Mouse (Mus musculus) myocyte (in vitro differentiated cells): Measurements from ENCODE around the gene Psrc1.

Experiments
- CEBPB ChIP-seq: IDR thresholded peaks from 2 replicates; pipeline ENCODE4 v1.6.1; 2011; ENCODE audit warnings: mild to moderate bottlenecking, moderate library complexity; ENCODE audit not compliant: poor library complexity, insufficient read depth, severe bottlenecking
- E2F4 ChIP-seq: IDR thresholded peaks from one replicate; pipeline ENCODE4 v1.6.1; 2011; ENCODE audit warnings: mild to moderate bottlenecking, control low read depth, moderate library complexity; ENCODE audit not compliant: insufficient read depth
- MAX ChIP-seq: IDR thresholded peaks from one replicate; pipeline ENCODE4 v1.6.1; 2011; ENCODE audit warnings: low read depth, mild to moderate bottlenecking, control low read depth
- MYOD1 ChIP-seq, 3 experiments: IDR thresholded peaks; one replicate each; pipeline ENCODE4 v1.6.1; 2011; ENCODE audit warnings: control low read depth in 2 of 3, low read depth in 2 of 3, mild to moderate bottlenecking in 2 of 3, moderate library complexity in 1 of 3; ENCODE audit not compliant: insufficient read length in 2 of 3, control insufficient read depth in 1 of 3
- POLR2A ChIP-seq: IDR thresholded peaks from one replicate; pipeline ENCODE4 v1.6.1; 2011; ENCODE audit warnings: low read depth, mild to moderate bottlenecking, control low read depth, moderate library complexity; ENCODE audit not compliant: insufficient read length
- POLR2AphosphoS2 ChIP-seq: IDR thresholded peaks from one replicate; pipeline ENCODE4 v1.6.1; 2011; ENCODE audit warnings: low read depth, control low read depth; ENCODE audit not compliant: insufficient read length
- SRF ChIP-seq: IDR thresholded peaks from one replicate; pipeline ENCODE4 v1.6.1; 2011; ENCODE audit warnings: low read depth; ENCODE audit not compliant: control insufficient read depth, insufficient read length
- TCF12 ChIP-seq: IDR thresholded peaks from one replicate; pipeline ENCODE4 v1.6.1; 2011; ENCODE audit warnings: mild to moderate bottlenecking, control low read depth; ENCODE audit not compliant: poor library complexity, insufficient read depth, severe bottlenecking
- TCF3 ChIP-seq: IDR thresholded peaks from one replicate; pipeline ENCODE4 v1.6.1; 2011; ENCODE audit warnings: low read depth, control low read depth; ENCODE audit not compliant: insufficient read length
- USF1 ChIP-seq: IDR thresholded peaks from one replicate; pipeline ENCODE4 v1.6.1; 2011; ENCODE audit warnings: low read depth, mild to moderate bottlenecking, control low read depth, moderate library complexity

DNA sequence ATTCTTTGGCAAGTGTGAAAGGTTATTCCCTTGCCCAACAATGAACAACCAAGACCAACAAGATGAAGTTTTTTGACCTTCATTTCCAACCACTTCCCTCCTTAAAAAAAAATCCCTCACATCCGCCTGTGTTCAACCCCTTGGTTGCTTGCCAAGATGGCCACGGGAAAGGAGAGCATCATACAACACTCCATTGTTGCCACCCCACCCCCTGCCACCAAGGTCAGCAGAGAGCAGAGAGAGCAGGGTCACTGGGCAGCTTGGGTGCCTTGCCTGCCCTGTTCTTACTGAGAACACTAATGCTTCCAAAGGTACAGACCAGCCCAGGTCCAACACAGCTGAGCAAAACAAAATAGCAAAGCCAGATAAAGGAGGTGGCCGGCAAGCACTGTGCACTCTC, 11.4 kb upstream of the Psrc1 start:
- TF ChIP-seq TCF12 = no peak
- no peak for TF ChIP-seq POLR2A
- TF ChIP-seq POLR2AphosphoS2 = no peak
- no peak for TF ChIP-seq SRF
- TF ChIP-seq MAX = no peak
- no peak for TF ChIP-seq USF1
- no peak for TF ChIP-seq E2F4
- no peak for TF ChIP-seq MYOD1 (IDR thresholded peaks at IDR 0.05; ENCODE audit: control insufficient read depth in 1 of 3, insufficient read length in 2 of 3, low read depth in 2 of 3)
- no peak for TF ChIP-seq TCF3
- no peak for TF ChIP-seq CEBPB
